Mouse (Mus musculus) liver, embryonic 14.5 days (tissue): Measurements from ENCODE around the gene Eng.

Experiments used
- CTCF ChIP-seq: IDR thresholded peaks from 2 replicates; pipeline ENCODE4 v1.5.1; 2016; ENCODE audit warnings: antibody characterized with exemption, low read depth, control low read depth
- EP300 ChIP-seq: IDR thresholded peaks from 2 replicates; pipeline ENCODE4 v1.6.1; 2016; ENCODE audit warnings: antibody characterized with exemption, low read depth

DNA sequence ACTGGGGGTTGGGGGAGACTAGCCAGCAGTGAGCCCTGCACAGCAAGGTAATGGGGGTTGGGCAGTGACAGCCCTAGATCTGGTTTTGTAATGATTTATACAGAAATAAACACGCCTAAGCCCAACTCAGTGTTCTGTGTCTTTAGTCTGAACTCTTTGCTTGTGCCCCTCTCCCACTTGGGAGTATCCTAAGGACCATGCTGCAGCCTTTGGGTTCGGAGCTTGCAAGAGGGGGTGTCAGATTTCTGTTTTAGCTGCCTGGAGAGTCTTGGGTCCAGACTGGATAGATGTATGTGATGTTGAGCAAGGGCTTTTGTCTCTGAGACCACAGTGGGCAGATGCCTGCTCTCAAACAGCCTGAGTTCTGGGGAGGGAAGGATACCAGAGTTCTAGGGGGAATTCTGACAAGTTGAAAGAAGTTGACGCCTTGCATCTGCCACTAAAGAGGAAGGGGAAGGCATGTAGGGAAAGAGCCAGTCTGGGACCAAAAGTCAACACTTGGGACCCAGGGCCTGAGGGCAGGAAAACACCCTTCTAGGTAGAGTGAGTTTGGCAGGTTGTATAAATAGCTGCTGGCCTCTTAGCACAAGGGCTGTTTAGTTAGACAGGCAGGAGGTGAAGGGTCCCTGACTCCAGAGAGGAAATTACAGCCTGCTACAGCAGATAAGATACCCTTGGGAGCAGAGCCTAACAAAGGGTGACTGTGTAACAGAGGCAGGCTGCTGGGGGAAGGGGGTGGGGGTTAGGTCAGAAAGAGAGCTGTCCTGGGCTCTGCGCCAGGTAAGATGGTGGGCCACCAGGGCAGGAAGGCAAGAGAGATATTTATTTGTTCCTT, 25.5 kb upstream of the Eng start:
- TF ChIP-seq EP300 (no peak), CTCF (no peak)
